Mouse (Mus musculus) G1E (cell line): Measurements from ENCODE around the gene Ccdc185.

ENCODE experiments used
- CTCF ChIP-seq: IDR thresholded peaks from 2 replicates; pipeline ENCODE4 v1.5.1; 2012; ENCODE audit warnings: low read depth, low read length, inconsistent platforms, mixed read lengths
- GATA1 ChIP-seq: IDR thresholded peaks from 2 replicates; pipeline ENCODE4 v1.6.1; 2012; ENCODE audit warnings: borderline replicate concordance, low read length, inconsistent platforms, mixed read lengths
- GATA2 ChIP-seq: IDR thresholded peaks from 2 replicates; pipeline ENCODE4 v1.6.1; 2012; ENCODE audit warnings: low read depth, low read length, inconsistent platforms, borderline replicate concordance
- POLR2AphosphoS5 ChIP-seq: IDR thresholded peaks from 2 replicates; pipeline ENCODE4 v1.6.1; 2012; ENCODE audit warnings: low read depth, low read length, inconsistent platforms; ENCODE audit not compliant: insufficient replicate concordance
- TAL1 ChIP-seq: conservative IDR thresholded peaks from 2 replicates; pipeline ENCODE4 v1.6.1; 2012; ENCODE audit warnings: low read depth, low read length, inconsistent platforms, mixed read lengths

- TF ChIP-seq GATA1 (no peak), CTCF (no peak), TAL1 (no peak), GATA2 (no peak), POLR2AphosphoS5 (no peak)
Measured at GRCm38 (mm10) chr1:182797048-182797447, 48.1 kb upstream of the Ccdc185 start.
